Mouse (Mus musculus) ES-Bruce4 (cell line): ENCODE measurements at regions not wholly inside any gene's neighbourhood (a gene's known extent, or its start where the extent isn't known, plus 50 kb on each side); places are given as distances from the start of the nearest gene placed in this dataset.

Experiments used
- CTCF ChIP-seq: IDR thresholded peaks from one replicate; pipeline ENCODE4 v1.8.1; 2011; ENCODE audit warnings: low read depth, low read length
- EP300 ChIP-seq: IDR thresholded peaks from 2 replicates; pipeline ENCODE4 v1.6.1; 2011; ENCODE audit warnings: low read depth, low read length; ENCODE audit not compliant: insufficient read depth

- TF ChIP-seq EP300: no peak
- TF ChIP-seq CTCF: no peak
Measured at GRCm38 (mm10) chr5:132609251-132609650, 66.1 kb upstream of the Auts2 start.
